ENCODE assay signal across 11 mouse cellular contexts in the genomic region with DNA sequence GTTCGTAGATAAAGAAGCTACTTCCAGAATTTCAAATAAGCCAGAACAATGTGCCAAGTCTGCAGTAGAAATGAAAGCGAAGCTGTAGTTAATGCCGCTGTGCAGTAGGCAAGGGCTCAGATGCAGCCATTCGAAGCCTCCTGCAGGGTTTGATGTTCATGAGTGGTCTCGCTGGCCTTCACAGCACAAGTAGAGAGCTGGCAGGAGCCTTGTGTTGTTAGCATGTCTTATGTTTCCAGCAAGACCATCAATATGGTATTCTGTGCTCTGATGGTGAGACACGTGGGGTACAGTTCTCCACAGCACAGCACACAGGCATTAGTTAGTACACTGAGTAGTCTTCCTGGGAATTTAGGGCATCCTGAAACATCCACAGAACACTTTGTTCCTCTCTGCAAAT.
A peak's percentile ranks its signal among the peaks of the same experiment; 100 is the strongest.
DNase-seq lines count a peak whose midpoint lies in the region; ATAC-seq and TF ChIP-seq lines count a peak whose summit lies in the region.
"Had no signal": no experiment of that assay in that cellular context is flagged by ENCODE, and none has a peak within 500 bp of the region (broad histone marks: within the 10 kb centered on the region; RNA-seq: fewer than 3 reads in every experiment).

No protein-coding gene starts in this region.

- H3K27me3 ChIP-seq in kidney, embryonic 15.5 days: no peaks in the 10 kb centered on the region
- no peaks in the 10 kb centered on the region for H3K27me3 ChIP-seq in midbrain, embryonic 13.5 days
- no peaks in the 10 kb centered on the region for H3K27me3 ChIP-seq in midbrain, embryonic 11.5 days (ENCODE audit: control insufficient read depth, insufficient read depth, low read length)
- H3K27me3 ChIP-seq in hindbrain, embryonic 16.5 days (replicated peaks; ENCODE audit: control insufficient read depth, insufficient read depth, low read length): no peaks in the 10 kb centered on the region
- H3K27me3 ChIP-seq in stomach, postnatal 0 days (ENCODE audit: control insufficient read depth, insufficient read depth, low read length): no peaks in the 10 kb centered on the region
- H3K27me3 ChIP-seq: stomach, embryonic 15.5 days had no signal

- H3K9ac ChIP-seq in kidney, embryonic 15.5 days: no peak overlapping the region
- H3K9ac ChIP-seq in midbrain, embryonic 13.5 days (replicated peaks): no peak overlapping the region
- no peak overlapping the region for H3K9ac ChIP-seq in midbrain, embryonic 11.5 days (ENCODE audit: low read length)
- no peak overlapping the region for H3K9ac ChIP-seq in hindbrain, embryonic 16.5 days (ENCODE audit: low read depth, low read length)
- no peak overlapping the region for H3K9ac ChIP-seq in stomach, postnatal 0 days (ENCODE audit: low read length)
- H3K9ac ChIP-seq: stomach, embryonic 15.5 days had no signal

- no peak overlapping the region for H3K4me2 ChIP-seq in kidney, embryonic 15.5 days
- no peak overlapping the region for H3K4me2 ChIP-seq in midbrain, embryonic 13.5 days (replicated peaks)
- no peak overlapping the region for H3K4me2 ChIP-seq in midbrain, embryonic 11.5 days
- H3K4me2 ChIP-seq in hindbrain, embryonic 16.5 days (ENCODE audit: low read length): no peak overlapping the region
- no peak overlapping the region for H3K4me2 ChIP-seq in stomach, postnatal 0 days (replicated peaks; ENCODE audit: low read depth)
- H3K4me2 ChIP-seq: stomach, embryonic 15.5 days had no signal

- 85% methylated on average over 6 of the region's 6 CpGs for WGBS in kidney, embryonic 15.5 days
- WGBS in midbrain, embryonic 13.5 days: 31% methylated on average over 6 of the region's 6 CpGs
- 56% methylated on average over 6 of the region's 6 CpGs for WGBS in midbrain, embryonic 11.5 days
- 27% methylated on average over 6 of the region's 6 CpGs for WGBS in hindbrain, embryonic 16.5 days
- 53% methylated on average over 6 of the region's 6 CpGs for WGBS in stomach, postnatal 0 days

- no peaks in the 10 kb centered on the region for H3K36me3 ChIP-seq in kidney, embryonic 15.5 days
- no peaks in the 10 kb centered on the region for H3K36me3 ChIP-seq in midbrain, embryonic 13.5 days
- H3K36me3 ChIP-seq in midbrain, embryonic 11.5 days (ENCODE audit: control insufficient read depth, insufficient read depth, low read length): no peaks in the 10 kb centered on the region
- no peaks in the 10 kb centered on the region for H3K36me3 ChIP-seq in hindbrain, embryonic 16.5 days (ENCODE audit: control insufficient read depth, insufficient read depth, low read length)
- H3K36me3 ChIP-seq in stomach, postnatal 0 days (ENCODE audit: control insufficient read depth, insufficient read depth, low read length): no peaks in the 10 kb centered on the region
- H3K36me3 ChIP-seq: stomach, embryonic 15.5 days had no signal

- TF ChIP-seq CTCF in stomach, postnatal 0 days (IDR thresholded peaks at IDR 0.05; ENCODE audit: low read depth): no peak

- ATAC-seq in kidney, embryonic 15.5 days (replicated peaks; ENCODE audit: low FRiP score): no peak
- ATAC-seq in midbrain, embryonic 13.5 days: no peak; the same call in 1 of the 2 replicates
- no peak for ATAC-seq in midbrain, embryonic 11.5 days (ENCODE audit: low FRiP score)
- ATAC-seq in hindbrain, embryonic 16.5 days: no peak
- no peak for ATAC-seq in stomach, postnatal 0 days (ENCODE audit: low FRiP score, low TSS enrichment)

- no peaks in the 10 kb centered on the region for H3K9me3 ChIP-seq in kidney, embryonic 15.5 days (replicated peaks)
- no peaks in the 10 kb centered on the region for H3K9me3 ChIP-seq in midbrain, embryonic 13.5 days
- H3K9me3 ChIP-seq in midbrain, embryonic 11.5 days (ENCODE audit: control insufficient read depth, low read length): no peaks in the 10 kb centered on the region
- no peaks in the 10 kb centered on the region for H3K9me3 ChIP-seq in hindbrain, embryonic 16.5 days (ENCODE audit: control insufficient read depth, low read length)
- H3K9me3 ChIP-seq in stomach, postnatal 0 days (ENCODE audit: control insufficient read depth, low read length): no peaks in the 10 kb centered on the region
- H3K9me3 ChIP-seq: stomach, embryonic 15.5 days had no signal

- H3K27ac ChIP-seq in kidney, embryonic 15.5 days: 0 out of 2 replicates have a peak overlapping the region, but pooled peaks have one; percentile 63
- peak overlapping the region; percentile 62; the same call in 1 of the 2 replicates for H3K27ac ChIP-seq in midbrain, embryonic 13.5 days
- H3K27ac ChIP-seq in midbrain, embryonic 11.5 days (ENCODE audit: low read depth, low read length): no peak overlapping the region
- peak overlapping the region; percentile 65 for H3K27ac ChIP-seq in hindbrain, embryonic 16.5 days (ENCODE audit: low read depth, low read length)
- H3K27ac ChIP-seq in stomach, postnatal 0 days (replicated peaks): 0 out of 2 replicates have a peak overlapping the region, but pooled peaks have one; percentile 49

- DNase-seq in kidney, postnatal 4 days: no peak
- no peak for DNase-seq in midbrain, embryonic 11.5 days (ENCODE audit: low spot score, missing footprints)
- no peak for DNase-seq in stomach, postnatal 0 days (ENCODE audit: low spot score)
- no peak for DNase-seq in kidney, postnatal 25 days
- no peak for DNase-seq in B cell, adult 2 months
- DNase-seq: cerebellum, postnatal 14 days; kidney, adult 11 months had no signal

- no peak overlapping the region for H3K4me3 ChIP-seq in kidney, embryonic 15.5 days (replicated peaks)
- no peak overlapping the region for H3K4me3 ChIP-seq in midbrain, embryonic 13.5 days (replicated peaks)
- H3K4me3 ChIP-seq in midbrain, embryonic 11.5 days (ENCODE audit: low read depth, low read length): no peak overlapping the region
- H3K4me3 ChIP-seq in hindbrain, embryonic 16.5 days (ENCODE audit: low read length): no peak overlapping the region
- H3K4me3 ChIP-seq in stomach, postnatal 0 days (ENCODE audit: low read depth, low read length): no peak overlapping the region
- H3K4me3 ChIP-seq: stomach, embryonic 15.5 days had no signal

- H3K4me1 ChIP-seq in kidney, embryonic 15.5 days: peaks cover 56% of the 10 kb centered on the region
- peaks cover 71% of the 10 kb centered on the region for H3K4me1 ChIP-seq in midbrain, embryonic 13.5 days (replicated peaks)
- H3K4me1 ChIP-seq in midbrain, embryonic 11.5 days (ENCODE audit: control insufficient read depth, insufficient read depth, low read length): peaks cover 23% of the 10 kb centered on the region
- H3K4me1 ChIP-seq in hindbrain, embryonic 16.5 days (ENCODE audit: control insufficient read depth, insufficient read depth, low read depth, low read length): peaks cover 39% of the 10 kb centered on the region
- H3K4me1 ChIP-seq in stomach, postnatal 0 days (replicated peaks; ENCODE audit: control insufficient read depth, insufficient read depth): peaks cover 20% of the 10 kb centered on the region

- no peak for TF ChIP-seq EP300 in stomach, postnatal 0 days (optimal IDR thresholded peaks at IDR 0.05)
